Mouse (Mus musculus): ENCODE measurements around the gene Heyl.

DNA sequence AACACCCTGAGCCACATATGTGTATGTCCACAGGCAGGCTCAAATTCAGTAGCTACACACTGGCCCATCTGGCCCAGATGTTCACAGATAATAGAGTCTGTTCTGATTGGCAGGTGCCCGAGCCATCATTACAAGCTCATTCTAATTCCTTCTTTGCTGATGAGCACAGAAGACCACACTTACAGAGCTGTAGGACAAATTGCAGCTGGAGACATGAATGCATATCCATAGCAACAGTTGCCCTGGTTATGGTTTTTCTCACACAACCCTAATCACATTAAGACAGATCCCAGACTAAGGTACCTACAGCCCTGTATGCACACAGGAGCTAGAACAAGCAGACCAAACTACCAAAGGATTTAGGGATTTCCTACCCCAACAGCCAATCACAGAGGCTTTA, 18.0 kb upstream of the Heyl start:
- TF ChIP-seq GATA1 (IDR thresholded peaks at IDR 0.05; ENCODE audit: borderline replicate concordance, low read length) (no peak), FLI1 (IDR thresholded peaks at IDR 0.05; ENCODE audit: low read length) (no peak)

Measured in megakaryocyte, embryonic 14.5 days (primary cell).